Mouse (Mus musculus) liver, embryonic 11.5 days (tissue): ENCODE data around the gene Pdcd1lg2. TPM values are rescaled to one million over a fixed set of nuclear protein-coding genes. Genes with fewer than 3 reads are reported as not detected.

Source experiments
- ATAC-seq: fragments of 200-750 bp; cut with Nextera tagmentation; replicated peaks from 2 replicates; pipeline ENCODE4 v1.8.0; 2017; ENCODE audit warnings: moderate number of reproducible peaks, mild to moderate bottlenecking, moderate TSS enrichment, moderate library complexity; ENCODE audit not compliant: low FRiP score
- DNase-seq: peaks from one replicate; pipeline ENCODE4 v3.0.0-alpha.2; 2017; ENCODE audit warnings: low spot score
- H3K27ac ChIP-seq: fragments of 300-500 bp; sonication (generic); 2 replicates; pipeline ENCODE4 v1.5.1; 2014; ENCODE audit warnings: mild to moderate bottlenecking, low read depth, low read length, control low read depth
- H3K27me3 ChIP-seq: fragments of 300-500 bp; sonication (generic); replicated peaks from 2 replicates; pipeline ENCODE4 v1.6.1; 2014; ENCODE audit warnings: low read length, mixed read lengths; ENCODE audit not compliant: control insufficient read depth, insufficient read depth
- H3K36me3 ChIP-seq: fragments of 300-500 bp; sonication (generic); 2 replicates; pipeline ENCODE4 v1.6.1; 2014; ENCODE audit warnings: mild to moderate bottlenecking, low read length, moderate library complexity, mixed read lengths; ENCODE audit not compliant: control insufficient read depth, insufficient read depth
- H3K4me1 ChIP-seq: fragments of 300-500 bp; sonication (generic); replicated peaks from 2 replicates; pipeline ENCODE4 v1.6.1; 2014; ENCODE audit warnings: low read length, mixed read lengths; ENCODE audit not compliant: control insufficient read depth, insufficient read depth
- H3K4me2 ChIP-seq: fragments of 300-500 bp; sonication (generic); 2 replicates; pipeline ENCODE4 v1.6.1; 2014; ENCODE audit warnings: mild to moderate bottlenecking, control low read depth, moderate library complexity
- H3K4me3 ChIP-seq: fragments of 300-500 bp; sonication (generic); 2 replicates; pipeline ENCODE4 v1.5.1; 2014; ENCODE audit warnings: low read depth, low read length, control low read depth
- H3K9ac ChIP-seq: fragments of 300-500 bp; sonication (generic); 2 replicates; pipeline ENCODE4 v1.6.1; 2014; ENCODE audit warnings: low read depth, low read length, control low read depth
- H3K9me3 ChIP-seq: fragments of 300-500 bp; sonication (generic); 2 replicates; pipeline ENCODE4 v1.6.1; 2016; ENCODE audit warnings: low read length, inconsistent platforms, mixed read lengths; ENCODE audit not compliant: control insufficient read depth
- WGBS: fragments of 180-500 bp; shearing (Covaris S2); extraction: QIAGEN DNeasy Blood & Tissue Kit; methylation state at CpG from one replicate; pipeline ENCODE4 v1.1.7; 2014; 5-methylcytosine and 5-hydroxymethylcytosine counted together
- polyA plus RNA-seq: library from polyadenylated mRNA; unstranded; fragments of >200 nt; fragmentation: Nextera tagmentation; extraction: Ambion mirVana; gene quantifications from 2 replicates; pipeline ENCODE4 v1.2.1, GENCODE M21; 2014

Gene Pdcd1lg2
- polyA plus RNA-seq, 1 experiment from 2014 or later: not detected

GRCm38 (mm10) chr19:29374947-29375346 is 35.8 kb upstream of the Pdcd1lg2 start:
- Histone ChIP-seq H3K4me1 (0 out of 2 replicates have a peak, but pooled peaks cover 4% of the 10 kb centered on the region), H3K27ac (no peak overlapping the region), H3K9me3 (no peaks in the 10 kb centered on the region), H3K4me2 (no peak overlapping the region), H3K4me3 (no peak overlapping the region), H3K9ac (no peak overlapping the region), H3K27me3 (no peaks in the 10 kb centered on the region), H3K36me3 (no peaks in the 10 kb centered on the region)
- DNase-seq (no peak), ATAC-seq (no peak)
- 87% methylated on average over 9 of the region's 9 CpGs for WGBS

GRCm38 (mm10) chr19:29376382-29376781 is 34.3 kb upstream of the Pdcd1lg2 start:
- Histone ChIP-seq H3K36me3 (no peaks in the 10 kb centered on the region), H3K27ac (no peak overlapping the region), H3K9ac (no peak overlapping the region), H3K4me1 (0 out of 2 replicates have a peak, but pooled peaks cover 4% of the 10 kb centered on the region), H3K4me3 (no peak overlapping the region), H3K4me2 (no peak overlapping the region), H3K27me3 (no peaks in the 10 kb centered on the region), H3K9me3 (no peaks in the 10 kb centered on the region)
- ATAC-seq: no peak
- no peak for DNase-seq
- 68% methylated on average over 3 of the region's 3 CpGs for WGBS

GRCm38 (mm10) chr19:29379839-29380603 is 30.7 kb upstream of the Pdcd1lg2 start:
- WGBS: 83% methylated on average over 14 of the region's 14 CpGs
- no peak overlapping the region for H3K27ac ChIP-seq
- H3K4me2 ChIP-seq: no peak overlapping the region
- no peak overlapping the region for H3K4me3 ChIP-seq
- no peak overlapping the region for H3K9ac ChIP-seq
- H3K36me3 ChIP-seq: no peaks in the 10 kb centered on the region
- H3K9me3 ChIP-seq: no peaks in the 10 kb centered on the region
- ATAC-seq: no peak
- H3K27me3 ChIP-seq: no peaks in the 10 kb centered on the region
- H3K4me1 ChIP-seq: no peaks in the 10 kb centered on the region
- no peak for DNase-seq

GRCm38 (mm10) chr19:29383368-29383767 is 27.4 kb upstream of the Pdcd1lg2 start:
- 96% methylated on average over 5 of the region's 5 CpGs for WGBS
- no peaks in the 10 kb centered on the region for H3K9me3 ChIP-seq
- no peak overlapping the region for H3K4me3 ChIP-seq
- H3K36me3 ChIP-seq: no peaks in the 10 kb centered on the region
- no peak overlapping the region for H3K27ac ChIP-seq
- H3K4me2 ChIP-seq: no peak overlapping the region
- H3K4me1 ChIP-seq: no peaks in the 10 kb centered on the region
- no peaks in the 10 kb centered on the region for H3K27me3 ChIP-seq
- DNase-seq: no peak
- no peak for ATAC-seq
- no peak overlapping the region for H3K9ac ChIP-seq

GRCm38 (mm10) chr19:29384412-29384811 is 26.3 kb upstream of the Pdcd1lg2 start:
- Histone ChIP-seq H3K27me3 (no peaks in the 10 kb centered on the region), H3K4me3 (no peak overlapping the region), H3K4me1 (no peaks in the 10 kb centered on the region), H3K36me3 (no peaks in the 10 kb centered on the region), H3K9ac (no peak overlapping the region), H3K27ac (no peak overlapping the region), H3K9me3 (no peaks in the 10 kb centered on the region), H3K4me2 (no peak overlapping the region)
- ATAC-seq (no peak), DNase-seq (no peak)
- 84% methylated on average over 9 of the region's 9 CpGs for WGBS

- DNase-seq (no peak), ATAC-seq (no peak)
- H3K27me3 ChIP-seq: no peaks in the 10 kb centered on the region
- no peaks in the 10 kb centered on the region for H3K9me3 ChIP-seq
- WGBS: 62% methylated on average over 6 of the region's 6 CpGs
- no peaks in the 10 kb centered on the region for H3K36me3 ChIP-seq
- no peaks in the 10 kb centered on the region for H3K4me1 ChIP-seq
- H3K27ac ChIP-seq: no peak overlapping the region
- no peak overlapping the region for H3K9ac ChIP-seq
- no peak overlapping the region for H3K4me3 ChIP-seq
- H3K4me2 ChIP-seq: no peak overlapping the region
Observed at GRCm38 (mm10) chr19:29384994-29385393, 25.7 kb upstream of the Pdcd1lg2 start.

- Histone ChIP-seq H3K4me1 (no peaks in the 10 kb centered on the region), H3K4me3 (no peak overlapping the region), H3K9ac (no peak overlapping the region), H3K36me3 (no peaks in the 10 kb centered on the region), H3K27ac (no peak overlapping the region), H3K4me2 (no peak overlapping the region), H3K9me3 (no peaks in the 10 kb centered on the region), H3K27me3 (no peaks in the 10 kb centered on the region)
- no peak for ATAC-seq
- WGBS: 85% methylated on average over 4 of the region's 4 CpGs
- DNase-seq: no peak
Observed at GRCm38 (mm10) chr19:29385822-29386221, 24.9 kb upstream of the Pdcd1lg2 start.

- Histone ChIP-seq H3K27me3 (no peaks in the 10 kb centered on the region), H3K27ac (no peak overlapping the region), H3K4me2 (no peak overlapping the region), H3K36me3 (no peaks in the 10 kb centered on the region), H3K9me3 (no peaks in the 10 kb centered on the region), H3K4me3 (no peak overlapping the region), H3K4me1 (no peaks in the 10 kb centered on the region), H3K9ac (no peak overlapping the region)
- no peak for DNase-seq
- no peak for ATAC-seq
- 85% methylated on average over 1 of the region's 1 CpGs for WGBS
Observed at GRCm38 (mm10) chr19:29388818-29389217, 21.9 kb upstream of the Pdcd1lg2 start.

GRCm38 (mm10) chr19:29390483-29390882 is 20.2 kb upstream of the Pdcd1lg2 start:
- Histone ChIP-seq H3K4me1 (no peaks in the 10 kb centered on the region), H3K27me3 (no peaks in the 10 kb centered on the region), H3K9ac (no peak overlapping the region), H3K9me3 (no peaks in the 10 kb centered on the region), H3K4me3 (no peak overlapping the region), H3K36me3 (no peaks in the 10 kb centered on the region), H3K27ac (no peak overlapping the region), H3K4me2 (no peak overlapping the region)
- ATAC-seq (no peak), DNase-seq (no peak)
- 63% methylated on average over 5 of the region's 5 CpGs for WGBS
